Mouse (Mus musculus): ENCODE data around the gene Ggt6.

GRCm38 (mm10) chr11:72440965-72441664 is 5.8 kb downstream of the Ggt6 start, which contains the start of gene Mybbp1a:
- TF ChIP-seq CHD2 (IDR thresholded peaks at IDR 0.05; ENCODE audit: low read depth, low read length): peak; percentile 34; the same call in 1 of the 2 replicates
- TF ChIP-seq HCFC1 (IDR thresholded peaks at IDR 0.05; ENCODE audit: borderline replicate concordance, insufficient read depth, low read length): peak; percentile 66; the same call in 1 of the 2 replicates
